Mouse (Mus musculus): ENCODE measurements at regions not wholly inside any gene's neighbourhood (a gene's known extent, or its start where the extent isn't known, plus 50 kb on each side); places are given as distances from the start of the nearest gene placed in this dataset.

DNA sequence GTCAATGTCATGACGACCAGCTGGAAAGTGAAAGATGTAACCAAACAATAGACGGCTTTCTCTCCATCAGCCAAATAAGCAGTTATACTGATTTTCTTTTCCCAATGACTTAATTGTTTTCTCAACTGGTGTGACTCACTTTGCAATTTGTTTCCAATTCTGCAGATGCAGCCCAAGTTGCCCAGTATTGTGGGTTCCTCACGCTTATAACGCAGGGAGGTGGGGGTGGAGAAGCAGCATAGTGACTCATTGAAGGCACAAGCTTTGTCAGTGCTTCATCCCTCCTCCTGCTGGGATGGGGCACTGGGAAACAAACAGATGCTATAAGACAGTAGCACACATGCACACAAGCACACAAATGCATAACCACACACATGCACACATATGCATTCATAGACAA lies 97.1 kb downstream of the Gm4791 start:
- TF ChIP-seq GATA1 (IDR thresholded peaks at IDR 0.05; ENCODE audit: borderline replicate concordance, low read length) (no peak), FLI1 (IDR thresholded peaks at IDR 0.05; ENCODE audit: low read length) (no peak)
